Mouse (Mus musculus) testis, adult 2 months (tissue): ENCODE measurements around the gene Mapk14. TPM values are rescaled to one million over a fixed set of nuclear protein-coding genes. Genes with fewer than 3 reads are reported as not detected.

Source experiments
- H3K27ac ChIP-seq: fragments of 200-500 bp; 2 replicates; pipeline ENCODE4 v1.5.1; 2012; ENCODE audit warnings: low read depth, low read length; ENCODE audit not compliant: control insufficient read depth, insufficient read depth
- H3K27me3 ChIP-seq: fragments of 200-500 bp; 2 replicates; pipeline ENCODE4 v1.6.1; 2012; ENCODE audit warnings: mild to moderate bottlenecking, low read length, moderate library complexity; ENCODE audit not compliant: control insufficient read depth, insufficient read depth
- H3K36me3 ChIP-seq: fragments of 200-500 bp; 2 replicates; pipeline ENCODE4 v1.6.1; 2012; ENCODE audit warnings: mild to moderate bottlenecking, low read length; ENCODE audit not compliant: control insufficient read depth, insufficient read depth
- H3K4me1 ChIP-seq: fragments of 200-500 bp; 2 replicates; pipeline ENCODE4 v1.6.1; 2012; ENCODE audit warnings: low read length; ENCODE audit not compliant: control insufficient read depth, insufficient read depth
- H3K4me3 ChIP-seq: fragments of 200-500 bp; 2 replicates; pipeline ENCODE4 v1.5.1; 2012; ENCODE audit warnings: low read depth, mild to moderate bottlenecking, low read length, moderate library complexity, mixed read lengths; ENCODE audit not compliant: control insufficient read depth
- CTCF ChIP-seq: fragments of 200-500 bp; IDR thresholded peaks from 2 replicates; pipeline ENCODE4 v1.5.1; 2012; ENCODE audit warnings: low read depth, mild to moderate bottlenecking, inconsistent platforms, low read length, moderate library complexity; ENCODE audit not compliant: control insufficient read depth, insufficient read depth, insufficient replicate concordance
- POLR2A ChIP-seq: fragments of 200-500 bp; IDR thresholded peaks from 2 replicates; pipeline ENCODE4 v1.6.1; 2012; ENCODE audit warnings: low read depth, mild to moderate bottlenecking, inconsistent platforms, low read length, moderate library complexity; ENCODE audit not compliant: control insufficient read depth
- polyA plus RNA-seq: library from polyadenylated mRNA; depleted of rRNA; stranded (reverse); fragments of >200 nt; gene quantifications from 2 replicates; pipeline ENCODE4 v1.2.3, GENCODE M21; 2012

Gene Mapk14
- polyA plus RNA-seq, 1 experiment: 14.2 TPM

- Histone ChIP-seq H3K27me3 (no peaks in the 10 kb centered on the region), H3K36me3 (no peaks in the 10 kb centered on the region), H3K4me1 (peaks cover 6% of the 10 kb centered on the region; the same call in 1 of the 2 replicates), H3K4me3 (no peak overlapping the region), H3K27ac (no peak overlapping the region)
- TF ChIP-seq CTCF (peak; percentile 24; the same call in 1 of the 2 replicates), POLR2A (no peak)
These were observed 85.7 kb downstream of the Mapk14 start for GRCm38 (mm10) chr17:28776817-28777216.

- no peaks in the 10 kb centered on the region for H3K27me3 ChIP-seq
- H3K4me1 ChIP-seq: peaks cover 6% of the 10 kb centered on the region; the same call in 1 of the 2 replicates
- no peak overlapping the region for H3K27ac ChIP-seq
- TF ChIP-seq CTCF: no peak
- no peak for TF ChIP-seq POLR2A
- no peaks in the 10 kb centered on the region for H3K36me3 ChIP-seq
- no peak overlapping the region for H3K4me3 ChIP-seq
These were observed 86.3 kb downstream of the Mapk14 start for GRCm38 (mm10) chr17:28777231-28778005.

- Histone ChIP-seq H3K36me3 (no peaks in the 10 kb centered on the region), H3K27me3 (no peaks in the 10 kb centered on the region), H3K27ac (no peak overlapping the region), H3K4me3 (no peak overlapping the region), H3K4me1 (peaks cover 6% of the 10 kb centered on the region; the same call in 1 of the 2 replicates)
- no peak for TF ChIP-seq CTCF
- TF ChIP-seq POLR2A: no peak
These were observed 88.6 kb downstream of the Mapk14 start for GRCm38 (mm10) chr17:28779735-28780134.

- H3K27ac ChIP-seq: peak overlapping the region; percentile 60
- no peak overlapping the region for H3K4me3 ChIP-seq
- no peaks in the 10 kb centered on the region for H3K36me3 ChIP-seq
- TF ChIP-seq POLR2A (no peak), CTCF (no peak)
- H3K27me3 ChIP-seq: no peaks in the 10 kb centered on the region
- peaks cover 6% of the 10 kb centered on the region; the same call in 1 of the 2 replicates for H3K4me1 ChIP-seq
These were observed 89.7 kb downstream of the Mapk14 start for GRCm38 (mm10) chr17:28780836-28781235.

- Histone ChIP-seq H3K4me3 (no peak overlapping the region), H3K27ac (peak overlapping the region; percentile 60), H3K4me1 (peaks cover 6% of the 10 kb centered on the region; the same call in 1 of the 2 replicates), H3K27me3 (no peaks in the 10 kb centered on the region), H3K36me3 (no peaks in the 10 kb centered on the region)
- no peak for TF ChIP-seq CTCF
- no peak for TF ChIP-seq POLR2A
These were observed 90.3 kb downstream of the Mapk14 start for GRCm38 (mm10) chr17:28781290-28782045.

GRCm38 (mm10) chr17:28785036-28785435 lies 93.9 kb downstream of the Mapk14 start:
- Histone ChIP-seq H3K27ac (no peak overlapping the region), H3K36me3 (no peaks in the 10 kb centered on the region), H3K4me1 (peaks cover 6% of the 10 kb centered on the region; the same call in 1 of the 2 replicates), H3K4me3 (no peak overlapping the region), H3K27me3 (no peaks in the 10 kb centered on the region)
- TF ChIP-seq POLR2A: no peak
- no peak for TF ChIP-seq CTCF

- Histone ChIP-seq H3K36me3 (no peaks in the 10 kb centered on the region), H3K4me1 (no peaks in the 10 kb centered on the region), H3K27ac (no peak overlapping the region), H3K27me3 (no peaks in the 10 kb centered on the region), H3K4me3 (no peak overlapping the region)
- TF ChIP-seq POLR2A (no peak), CTCF (no peak)
These were observed 96.4 kb downstream of the Mapk14 start for GRCm38 (mm10) chr17:28787507-28787906.
